Mouse (Mus musculus): ENCODE results near the gene Ndrg2.

GRCm38 (mm10) chr14:51892191-51892939 is 21.6 kb downstream of the Ndrg2 start, which contains the start of gene Slc39a2:
- TF ChIP-seq POLR2AphosphoS5 (IDR thresholded peaks at IDR 0.05; ENCODE audit: insufficient replicate concordance, low read depth, low read length) (no peak), GATA2 (IDR thresholded peaks at IDR 0.05; ENCODE audit: borderline replicate concordance, low read depth, low read length) (no peak), CTCF (IDR thresholded peaks at IDR 0.05; ENCODE audit: low read depth, low read length) (no peak), TAL1 (conservative IDR thresholded peaks at IDR 0.05; ENCODE audit: low read depth, low read length) (no peak)

Measured in G1E (cell line).